Mouse (Mus musculus) heart, postnatal 0 days (tissue): ENCODE measurements at regions not wholly inside any gene's neighbourhood (a gene's known extent, or its start where the extent isn't known, plus 50 kb on each side); places are given as distances from the start of the nearest gene placed in this dataset.

Source experiments
- CTCF ChIP-seq: IDR thresholded peaks from 2 replicates; pipeline ENCODE4 v1.5.1; 2016; ENCODE audit warnings: antibody characterized with exemption, control low read depth, low read depth
- EP300 ChIP-seq: IDR thresholded peaks from 2 replicates; pipeline ENCODE4 v1.6.1; 2016; ENCODE audit warnings: antibody characterized with exemption, low read depth

DNA sequence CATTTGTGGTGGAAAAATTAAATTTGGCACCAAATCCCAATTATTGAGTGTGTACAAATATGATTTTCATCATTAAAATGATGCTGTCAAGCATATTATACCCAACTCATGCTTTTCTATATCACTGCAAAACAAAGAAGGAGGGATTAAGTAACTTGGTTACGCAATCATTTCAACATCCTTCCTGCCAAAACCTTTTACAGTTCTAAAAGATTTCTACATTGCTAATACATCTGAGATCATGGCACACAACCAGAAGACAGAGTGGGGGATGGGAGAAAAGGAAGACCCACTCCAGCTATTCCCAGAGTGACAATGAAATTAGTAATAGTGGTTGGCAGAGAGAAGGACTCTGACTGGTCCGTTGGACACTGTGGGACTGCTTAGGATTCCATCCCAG, 280.3 kb upstream of the Nr2f2 start:
- TF ChIP-seq CTCF (no peak), EP300 (no peak)
